Mouse (Mus musculus) G1E (cell line): ENCODE data around the gene Creb3. TPM values are rescaled to one million over a fixed set of nuclear protein-coding genes. Genes with fewer than 3 reads are reported as not detected.

Experiments
- ATAC-seq: 2 replicates; pipeline ENCODE4 v1.8.0; 2016; ENCODE audit warnings: mild to moderate bottlenecking; ENCODE audit not compliant: insufficient number of reproducible peaks, poor library complexity, low FRiP score, severe bottlenecking; ENCODE audit errors: extremely low read depth
- DNase-seq: peaks from one replicate; pipeline ENCODE4 v3.0.0; 2012; ENCODE audit warnings: low spot score
- H3K27me3 ChIP-seq: 2 replicates; pipeline ENCODE4 v1.6.1; 2012; ENCODE audit warnings: mild to moderate bottlenecking, low read length, inconsistent platforms; ENCODE audit not compliant: insufficient read depth
- H3K36me3 ChIP-seq: replicated peaks from 2 replicates; pipeline ENCODE3; 2012; ENCODE audit warnings: mild to moderate bottlenecking, inconsistent platforms
- H3K4me1 ChIP-seq: 2 replicates; pipeline ENCODE4 v1.6.1; 2012; ENCODE audit warnings: low read depth, low read length, inconsistent platforms, mixed read lengths; ENCODE audit not compliant: insufficient read depth
- H3K4me3 ChIP-seq: 2 replicates; pipeline ENCODE4 v1.5.1; 2012; ENCODE audit warnings: low read depth, mild to moderate bottlenecking, inconsistent platforms, low read length, moderate library complexity, mixed read lengths
- H3K9me3 ChIP-seq: replicated peaks from 2 replicates; pipeline ENCODE4 v1.6.1; 2012; ENCODE audit warnings: inconsistent platforms
- CTCF ChIP-seq: IDR thresholded peaks from 2 replicates; pipeline ENCODE4 v1.5.1; 2012; ENCODE audit warnings: low read depth, low read length, inconsistent platforms, mixed read lengths
- GATA1 ChIP-seq: IDR thresholded peaks from 2 replicates; pipeline ENCODE4 v1.6.1; 2012; ENCODE audit warnings: borderline replicate concordance, low read length, inconsistent platforms, mixed read lengths
- GATA2 ChIP-seq: IDR thresholded peaks from 2 replicates; pipeline ENCODE4 v1.6.1; 2012; ENCODE audit warnings: low read depth, low read length, inconsistent platforms, borderline replicate concordance
- POLR2AphosphoS5 ChIP-seq: IDR thresholded peaks from 2 replicates; pipeline ENCODE4 v1.6.1; 2012; ENCODE audit warnings: low read depth, low read length, inconsistent platforms; ENCODE audit not compliant: insufficient replicate concordance
- TAL1 ChIP-seq: conservative IDR thresholded peaks from 2 replicates; pipeline ENCODE4 v1.6.1; 2012; ENCODE audit warnings: low read depth, low read length, inconsistent platforms, mixed read lengths
- polyA plus RNA-seq: library from polyadenylated mRNA; stranded (reverse); fragments of >175 nt; gene quantifications from 2 replicates; pipeline ENCODE4 v1.2.3, GENCODE M21; 2012
- total RNA-seq, 2 experiments: library from RNA; stranded (forward) in 1 of 2; stranded (reverse) in 1 of 2; fragments of 200-1000 nt in 1 of 2; fragments of >200 nt in 1 of 2; fragmentation: Nextera tagmentation in 1 of 2; gene quantifications; 2 replicates each; pipeline ENCODE4 v1.2.3; 2014 to 2017

Gene Creb3
- total and polyA plus RNA-seq, 3 experiments: 1.9 to 60.0 (median 9.4) TPM

- Histone ChIP-seq H3K9me3 (no peaks in the 10 kb centered on the region), H3K36me3 (peaks cover 68% of the 10 kb centered on the region), H3K4me3 (peak overlapping the region; percentile 82), H3K27me3 (no peaks in the 10 kb centered on the region), H3K4me1 (peaks cover 62% of the 10 kb centered on the region)
- DNase-seq (no peak), ATAC-seq (no peak)
- TF ChIP-seq GATA2 (no peak), POLR2AphosphoS5 (no peak), GATA1 (no peak), CTCF (no peak), TAL1 (no peak)
These were observed 1.9 kb upstream of the Creb3 start for GRCm38 (mm10) chr4:43560243-43560611.

GRCm38 (mm10) chr4:43560976-43561375 is 1.2 kb upstream of the Creb3 start:
- Histone ChIP-seq H3K4me3 (peak overlapping the region; percentile 82), H3K4me1 (peaks cover 64% of the 10 kb centered on the region), H3K36me3 (peaks cover 68% of the 10 kb centered on the region), H3K27me3 (no peaks in the 10 kb centered on the region), H3K9me3 (no peaks in the 10 kb centered on the region)
- no peak for ATAC-seq
- TF ChIP-seq CTCF (no peak), GATA2 (no peak), TAL1 (no peak), POLR2AphosphoS5 (no peak), GATA1 (no peak)
- no peak for DNase-seq

- no peak for ATAC-seq
- Histone ChIP-seq H3K27me3 (no peaks in the 10 kb centered on the region), H3K9me3 (no peaks in the 10 kb centered on the region), H3K4me1 (peaks cover 67% of the 10 kb centered on the region), H3K4me3 (peak overlapping the region; percentile 82), H3K36me3 (peaks cover 68% of the 10 kb centered on the region)
- DNase-seq: peak; percentile 43
- TF ChIP-seq GATA2 (no peak), POLR2AphosphoS5 (no peak), TAL1 (no peak), CTCF (no peak), GATA1 (no peak)
These were observed 616 bp upstream of the Creb3 start for GRCm38 (mm10) chr4:43561436-43561996.

- no peak for DNase-seq
- H3K4me1 ChIP-seq: peaks cover 55% of the 10 kb centered on the region
- TF ChIP-seq GATA2 (no peak), TAL1 (no peak)
- peaks cover 68% of the 10 kb centered on the region for H3K36me3 ChIP-seq
- H3K4me3 ChIP-seq: peak overlapping the region; percentile 82
- H3K9me3 ChIP-seq: no peaks in the 10 kb centered on the region
- no peak for ATAC-seq
- no peaks in the 10 kb centered on the region for H3K27me3 ChIP-seq
These were observed 853 bp downstream of the Creb3 start for GRCm38 (mm10) chr4:43562769-43563600.

DNA sequence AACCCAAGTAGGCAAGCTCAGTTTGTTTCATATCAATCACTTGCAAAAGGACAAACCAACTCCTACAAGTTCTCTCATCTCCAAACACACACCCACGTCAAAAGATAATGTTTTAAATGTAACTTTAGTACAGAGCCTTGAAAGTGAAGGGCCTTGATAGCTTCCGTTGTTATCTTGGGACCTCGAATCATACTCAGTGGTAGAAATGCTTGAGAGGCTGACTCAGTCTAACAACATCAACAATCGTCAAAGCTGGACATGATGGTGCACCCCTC is 1.4 kb downstream of the Creb3 start:
- Histone ChIP-seq H3K9me3 (no peaks in the 10 kb centered on the region), H3K4me3 (peak overlapping the region; percentile 82; the same call in 1 of the 2 replicates), H3K4me1 (peaks cover 49% of the 10 kb centered on the region), H3K27me3 (no peaks in the 10 kb centered on the region), H3K36me3 (peaks cover 68% of the 10 kb centered on the region)
- TF ChIP-seq TAL1 (no peak), CTCF (no peak), GATA2 (no peak), POLR2AphosphoS5 (no peak), GATA1 (no peak)
- DNase-seq (no peak), ATAC-seq (no peak)

DNA sequence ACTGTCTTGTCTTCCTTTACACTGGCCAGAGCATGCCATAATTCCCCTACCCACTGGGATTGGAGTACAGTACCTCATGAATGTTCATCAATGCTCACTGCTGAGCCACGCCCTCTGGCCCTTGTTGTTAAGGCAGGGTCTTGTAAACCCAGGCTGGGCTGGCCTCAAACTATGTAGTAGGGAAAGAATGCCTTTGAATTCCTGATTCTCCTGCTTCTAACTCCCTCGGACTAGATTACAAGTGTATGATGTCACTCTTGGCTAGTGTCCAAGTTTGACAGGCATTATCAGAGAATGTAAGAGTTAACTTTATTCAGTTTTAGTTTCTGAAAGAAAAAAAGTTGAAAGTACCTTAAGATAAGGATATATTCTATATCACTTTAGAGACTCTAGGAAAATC is 2.1 kb downstream of the Creb3 start:
- no peaks in the 10 kb centered on the region for H3K27me3 ChIP-seq
- DNase-seq (no peak), ATAC-seq (no peak)
- peaks cover 43% of the 10 kb centered on the region for H3K4me1 ChIP-seq
- no peak for TF ChIP-seq TAL1
- TF ChIP-seq POLR2AphosphoS5: no peak
- TF ChIP-seq GATA1: no peak
- no peak for TF ChIP-seq GATA2
- no peak for TF ChIP-seq CTCF
- H3K36me3 ChIP-seq: peaks cover 69% of the 10 kb centered on the region
- no peaks in the 10 kb centered on the region for H3K9me3 ChIP-seq
- H3K4me3 ChIP-seq: no peak overlapping the region
